Comparison of ENCODE assay signal across 12 mouse cellular contexts in the genomic region with DNA sequence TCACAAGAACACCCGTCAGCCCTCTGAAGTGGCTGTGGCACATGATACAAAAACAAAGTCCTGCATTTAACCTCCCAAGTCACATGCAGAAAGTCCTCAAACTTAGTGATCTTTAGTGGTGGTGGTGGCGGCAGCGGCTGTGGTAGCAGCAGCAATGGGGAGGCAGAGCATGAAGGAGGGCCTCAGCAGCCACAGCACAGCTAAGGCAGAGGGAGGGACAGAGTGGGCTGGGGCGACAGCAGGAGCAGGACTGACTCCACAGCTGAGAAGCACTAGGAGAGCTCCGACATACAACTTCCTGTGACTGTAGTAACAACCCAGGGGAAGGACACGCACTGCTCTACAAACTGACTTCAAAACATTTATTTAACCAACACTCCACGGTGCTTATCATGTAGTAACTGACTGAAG. TPM values are rescaled to one million over a fixed set of nuclear protein-coding genes. Genes with fewer than 3 reads are reported as not detected.
DNase-seq lines count a peak whose midpoint lies in the region; ATAC-seq and TF ChIP-seq lines count a peak whose summit lies in the region.
"Had no signal": no experiment of that assay in that cellular context is flagged by ENCODE, and none has a peak within 500 bp of the region (broad histone marks: within the 10 kb centered on the region; RNA-seq: fewer than 3 reads in every experiment).

No protein-coding gene starts in this region.

- H3K36me3 ChIP-seq in spleen, adult 2 months (ENCODE audit: control insufficient read depth, insufficient read depth, low read length), result no peaks in the 10 kb centered on the region
- H3K36me3 ChIP-seq in hindbrain, postnatal 0 days (ENCODE audit: insufficient read depth, low read length), result no peaks in the 10 kb centered on the region
- no peaks in the 10 kb centered on the region for H3K36me3 ChIP-seq in hindbrain, embryonic 11.5 days (ENCODE audit: control insufficient read depth, insufficient read depth, low read length)
- H3K36me3 ChIP-seq: neural tube, embryonic 12.5 days had no signal

- peaks cover 18% of the 10 kb centered on the region for H3K4me1 ChIP-seq in spleen, adult 2 months (ENCODE audit: control insufficient read depth, insufficient read depth, insufficient read length)
- no peaks in the 10 kb centered on the region for H3K4me1 ChIP-seq in hindbrain, postnatal 0 days (ENCODE audit: insufficient read depth, low read length)
- no peaks in the 10 kb centered on the region for H3K4me1 ChIP-seq in hindbrain, embryonic 11.5 days (replicated peaks; ENCODE audit: control insufficient read depth, insufficient read depth, low read length)

- TF ChIP-seq CTCF in spleen, adult 2 months (IDR thresholded peaks at IDR 0.05; ENCODE audit: extremely low read depth, insufficient read depth, insufficient read length, insufficient replicate concordance), result no peak
- TF ChIP-seq CTCF in hindbrain, postnatal 0 days (IDR thresholded peaks at IDR 0.05; ENCODE audit: low read depth), result no peak

- 32% methylated on average over 7 of the region's 7 CpGs for WGBS in spleen, adult 2 months
- 76% methylated on average over 7 of the region's 7 CpGs for WGBS in hindbrain, postnatal 0 days
- 82% methylated on average over 7 of the region's 7 CpGs for WGBS in hindbrain, embryonic 11.5 days

- TF ChIP-seq POLR2A in spleen, adult 2 months (IDR thresholded peaks at IDR 0.05; ENCODE audit: low read depth, low read length), result no peak

- H3K9ac ChIP-seq in hindbrain, postnatal 0 days (replicated peaks; ENCODE audit: low read length), result no peak overlapping the region
- no peak overlapping the region for H3K9ac ChIP-seq in hindbrain, embryonic 11.5 days (ENCODE audit: low read depth, low read length)
- H3K9ac ChIP-seq: neural tube, embryonic 12.5 days had no signal

- H3K4me3 ChIP-seq in spleen, adult 2 months (ENCODE audit: extremely low read depth, insufficient read depth, insufficient read length), result no peak overlapping the region
- no peak overlapping the region for H3K4me3 ChIP-seq in hindbrain, postnatal 0 days (ENCODE audit: low read length)
- H3K4me3 ChIP-seq in hindbrain, embryonic 11.5 days (ENCODE audit: low read depth, low read length), result no peak overlapping the region
- H3K4me3 ChIP-seq: layer of hippocampus, adult 2 months; neural tube, embryonic 12.5 days had no signal

- peak; percentile 91 for DNase-seq in heart, adult 11 months
- DNase-seq in heart, adult 8-10 months (ENCODE audit: low spot score), result no peak
- DNase-seq in spleen, adult 2 months (ENCODE audit: low read depth in 1 of 2, low spot score in 2 of 2), result no peak
- no peak for DNase-seq in spleen, postnatal 10 days (ENCODE audit: low spot score in 2 of 2)
- DNase-seq in hindbrain, postnatal 0 days (ENCODE audit: low spot score), result no peak
- DNase-seq in hindbrain, embryonic 11.5 days (ENCODE audit: low spot score), result no peak
- DNase-seq: kidney, adult 11 months; right cerebral cortex, postnatal 4 days had no signal

- H3K9me3 ChIP-seq in hindbrain, postnatal 0 days (ENCODE audit: low read length), result no peaks in the 10 kb centered on the region
- no peaks in the 10 kb centered on the region for H3K9me3 ChIP-seq in hindbrain, embryonic 11.5 days (ENCODE audit: control insufficient read depth, low read length)
- H3K9me3 ChIP-seq: neural tube, embryonic 12.5 days had no signal

- 0 out of 2 replicates have a peak overlapping the region, but pooled peaks have one; percentile 11 for H3K27ac ChIP-seq in spleen, adult 2 months (ENCODE audit: insufficient read depth, low read length)
- H3K27ac ChIP-seq in hindbrain, postnatal 0 days, result no peak overlapping the region
- no peak overlapping the region for H3K27ac ChIP-seq in hindbrain, embryonic 11.5 days (ENCODE audit: low read depth, low read length)
- H3K27ac ChIP-seq: layer of hippocampus, adult 2 months; neural tube, embryonic 12.5 days had no signal

- no peaks in the 10 kb centered on the region for H3K27me3 ChIP-seq in spleen, adult 2 months (ENCODE audit: control insufficient read depth, insufficient read depth, low read length)
- H3K27me3 ChIP-seq in hindbrain, postnatal 0 days (ENCODE audit: insufficient read depth, low read length), result no peaks in the 10 kb centered on the region
- H3K27me3 ChIP-seq in hindbrain, embryonic 11.5 days (ENCODE audit: control insufficient read depth, insufficient read depth, low read length), result no peaks in the 10 kb centered on the region
- H3K27me3 ChIP-seq: neural tube, embryonic 12.5 days had no signal

- H3K4me2 ChIP-seq in hindbrain, postnatal 0 days (ENCODE audit: low read depth, low read length), result no peak overlapping the region
- no peak overlapping the region for H3K4me2 ChIP-seq in hindbrain, embryonic 11.5 days (replicated peaks; ENCODE audit: low read depth, low read length)
- H3K4me2 ChIP-seq: neural tube, embryonic 12.5 days had no signal

- ATAC-seq in megakaryocyte progenitor cell, adult 5-6 weeks (replicated peaks; ENCODE audit: poor library complexity), result peak; percentile 14; the same call in 1 of the 2 replicates
- ATAC-seq in cerebellum, adult (ENCODE audit: insufficient number of reproducible peaks, low FRiP score, low TSS enrichment), result no peak
- ATAC-seq in hindbrain, postnatal 0 days, result no peak
- no peak for ATAC-seq in hindbrain, embryonic 11.5 days (ENCODE audit: low FRiP score)

RNA-seq across cellular contexts. Expression of a gene that starts 29.9 kb away (rescaled TPM):
- 10 to 100 TPM; 15.2 to 16.8 (median 15.9) TPM for total RNA-seq in heart, adult 8-10 months (2022)
- 5.7 and 6.0 TPM in 2 replicates for polyA plus RNA-seq in spleen, adult 2 months (2012; rRNA removed)
- total RNA-seq in megakaryocyte progenitor cell, adult 5-6 weeks (2015), result 33.5 and 37.9 TPM in 2 replicates
- 14.4 and 15.1 TPM in 2 replicates for total RNA-seq in megakaryocyte progenitor cell, adult 5-6 weeks (2017)
- 18.9 and 19.3 TPM in 2 replicates for total RNA-seq in hindbrain, postnatal 0 days (2014; rRNA removed)
- polyA plus RNA-seq in hindbrain, postnatal 0 days (2015; fragmentation: Nextera tagmentation; extraction: Ambion mirVana), result 19.1 and 19.4 TPM in 2 replicates
- 28.8 and 31.1 TPM in 2 replicates for polyA plus RNA-seq in hindbrain, embryonic 11.5 days (2014; fragmentation: Nextera tagmentation; extraction: Ambion mirVana)

RNA-seq across cellular contexts. Expression of a gene that starts 54.8 kb away (rescaled TPM):
- 100 to 1,000 TPM; 108 to 128 (median 121) TPM for total RNA-seq in heart, adult 8-10 months (2022)
- polyA plus RNA-seq in spleen, adult 2 months (2012; rRNA removed), result 45.7 and 47.5 TPM in 2 replicates
- total RNA-seq in megakaryocyte progenitor cell, adult 5-6 weeks (2015), result 627 and 662 TPM in 2 replicates
- 516 and 565 TPM in 2 replicates for total RNA-seq in megakaryocyte progenitor cell, adult 5-6 weeks (2017)
- total RNA-seq in hindbrain, postnatal 0 days (2014; rRNA removed), result 234 and 266 TPM in 2 replicates
- 216 and 219 TPM in 2 replicates for polyA plus RNA-seq in hindbrain, postnatal 0 days (2015; fragmentation: Nextera tagmentation; extraction: Ambion mirVana)
- 321 and 357 TPM in 2 replicates for polyA plus RNA-seq in hindbrain, embryonic 11.5 days (2014; fragmentation: Nextera tagmentation; extraction: Ambion mirVana)
